Mouse (Mus musculus): Measurements from ENCODE around the gene Jmy. TPM values are rescaled to one million over a fixed set of nuclear protein-coding genes. Genes with fewer than 3 reads are reported as not detected.
"Not testable (repeated sequence)": the region's sequence is repeated elsewhere in the genome, so short reads cannot be mapped to it uniquely, and the experiment has no call there.

Jmy gene
- 10 to 100 TPM; 40.6 to 41.6 TPM for total RNA-seq (2021)

DNA sequence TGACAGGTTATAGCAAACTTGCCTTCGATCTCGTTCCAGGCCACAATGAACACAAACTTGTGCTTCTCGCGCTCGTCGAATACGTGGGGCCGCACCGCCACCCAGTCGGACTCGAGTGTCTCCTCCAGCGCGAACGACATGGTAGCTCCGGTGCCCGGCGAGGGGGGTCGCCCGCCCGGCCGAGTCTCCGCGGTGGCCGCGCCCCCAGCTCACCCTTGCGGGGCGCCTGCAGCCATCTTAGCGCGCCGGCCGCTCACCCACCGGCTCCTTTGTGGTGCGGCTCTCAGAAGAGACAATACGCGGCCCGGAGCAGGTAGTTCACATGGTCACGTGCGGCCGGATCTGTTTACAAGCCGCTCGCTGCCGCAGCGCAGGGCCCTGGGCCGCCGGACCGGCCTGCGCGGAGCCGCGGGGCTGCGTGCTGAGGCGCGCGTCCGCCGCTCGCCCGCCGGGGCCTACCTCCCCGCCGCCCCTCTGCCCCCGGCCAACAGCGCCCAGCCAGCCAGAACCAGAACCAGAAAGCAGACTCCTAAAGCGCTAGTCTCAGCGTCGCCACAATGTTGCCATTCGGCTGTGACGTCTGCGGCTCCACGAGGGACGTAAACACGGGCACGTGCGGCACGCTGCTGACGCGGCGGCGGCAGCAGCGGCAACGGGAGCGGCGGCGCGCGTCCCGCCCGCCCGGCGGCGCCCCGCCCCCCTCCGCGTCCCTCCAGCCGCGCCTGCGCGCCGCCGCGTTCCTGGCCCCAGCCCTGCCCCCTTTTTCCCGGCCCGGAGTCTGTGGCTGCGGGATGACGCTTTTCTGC is at the start of gene Jmy:
TSS of gene Jmy (minus strand) at position 642 of the 806 bp plus-strand sequence.
- intact Hi-C loops (cut with DNase I): loop anchor here (1.0 to 10.0 kb wide), 3 partner anchors 113 to 855 kb away; partner anchors contain the start of gene Ap3b1
- DNase-seq (ENCODE audit: low spot score): peak; percentile 65

DNA sequence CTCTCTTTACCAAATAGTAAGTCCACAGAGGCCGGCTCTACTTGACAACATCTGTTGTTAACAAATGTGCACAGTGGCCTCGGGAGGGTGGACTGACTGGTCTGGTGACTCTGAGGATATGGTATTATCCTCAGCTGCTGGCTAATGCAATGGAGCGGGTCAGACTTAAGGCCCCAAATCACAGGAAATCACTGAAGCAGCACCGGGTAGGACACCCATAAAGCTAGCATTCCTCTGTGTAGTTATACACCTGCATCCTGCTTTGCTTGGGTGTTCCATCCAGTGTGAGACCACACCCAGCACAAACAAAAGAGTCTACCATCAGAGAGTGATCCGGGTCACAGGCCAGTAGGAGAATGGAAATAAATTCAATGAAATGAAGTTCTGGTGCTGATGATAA is 48.0 kb upstream of the Jmy start:
- DNase-seq (ENCODE audit: low spot score): no peak
- intact Hi-C loops (cut with DNase I): loop anchor here (5.0 kb wide), 1 partner anchor 65 kb away; no protein-coding TSS in a partner anchor

DNA sequence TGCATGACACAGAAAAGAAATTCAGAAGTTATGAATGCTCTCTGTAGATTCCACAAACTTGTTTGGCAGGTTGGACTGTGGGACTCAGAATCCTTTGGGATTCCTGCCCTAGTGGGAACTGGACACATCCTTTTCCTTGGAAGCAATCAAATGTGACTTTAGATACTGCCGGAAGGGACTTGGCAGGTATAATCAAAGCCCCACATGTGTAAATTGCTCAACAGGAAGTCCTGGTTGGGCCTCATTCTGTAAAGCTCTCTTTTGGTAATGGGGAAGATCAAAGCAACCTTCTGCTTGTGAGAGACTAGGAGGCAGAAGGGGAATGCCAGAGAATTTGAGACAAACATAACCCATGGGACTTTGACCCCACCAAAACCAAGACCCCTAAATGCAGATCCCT is 46.4 kb upstream of the Jmy start:
- DNase-seq (ENCODE audit: low spot score): no peak
- intact Hi-C loops (cut with DNase I): loop anchor here (5.0 kb wide), 1 partner anchor 66 kb away; no protein-coding TSS in a partner anchor

DNA sequence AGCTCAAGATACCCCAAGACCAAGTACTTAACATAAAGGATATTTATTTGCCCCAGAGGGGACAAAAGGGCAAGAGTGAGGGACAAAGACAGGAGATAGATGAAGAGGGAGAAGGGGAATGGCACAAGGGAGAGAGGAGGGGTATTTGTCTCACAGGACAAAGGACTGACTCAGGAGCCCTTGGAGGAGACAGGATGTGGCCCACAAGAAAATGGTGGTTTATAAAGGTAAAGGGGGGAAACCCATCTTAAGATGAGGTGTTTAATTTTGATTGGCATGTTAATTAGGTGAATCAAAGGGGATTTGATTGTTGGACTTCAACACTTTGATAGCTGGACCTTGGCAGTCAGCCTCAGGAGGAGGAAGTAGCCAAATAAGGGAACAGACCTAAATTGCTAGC is 44.7 kb upstream of the Jmy start:
- intact Hi-C loops (cut with DNase I): no loop called here

DNA sequence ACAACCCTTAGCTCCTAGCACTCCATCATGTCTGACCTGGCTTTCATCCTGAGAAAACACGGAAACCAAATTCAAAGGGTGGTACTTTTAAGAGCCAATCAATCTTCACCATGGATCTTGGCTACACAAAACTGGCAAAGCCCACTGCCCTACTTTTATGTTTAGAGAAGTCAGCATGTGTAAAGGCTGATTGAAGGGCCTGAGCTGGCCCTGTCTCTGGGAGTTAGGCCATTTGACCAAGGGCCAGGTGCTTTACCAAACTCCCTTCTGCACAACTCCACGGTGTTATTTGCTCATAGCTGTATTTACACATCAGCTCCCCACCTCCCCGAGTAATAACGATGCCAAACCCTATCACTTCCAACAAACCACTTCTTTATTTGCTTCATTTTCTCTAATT is 39.7 kb upstream of the Jmy start:
- intact Hi-C loops (cut with DNase I): no loop called here

More for the DNA sequence above, 44.7 kb upstream of the Jmy start:
- DNase-seq (ENCODE audit: low spot score): no peak

DNA sequence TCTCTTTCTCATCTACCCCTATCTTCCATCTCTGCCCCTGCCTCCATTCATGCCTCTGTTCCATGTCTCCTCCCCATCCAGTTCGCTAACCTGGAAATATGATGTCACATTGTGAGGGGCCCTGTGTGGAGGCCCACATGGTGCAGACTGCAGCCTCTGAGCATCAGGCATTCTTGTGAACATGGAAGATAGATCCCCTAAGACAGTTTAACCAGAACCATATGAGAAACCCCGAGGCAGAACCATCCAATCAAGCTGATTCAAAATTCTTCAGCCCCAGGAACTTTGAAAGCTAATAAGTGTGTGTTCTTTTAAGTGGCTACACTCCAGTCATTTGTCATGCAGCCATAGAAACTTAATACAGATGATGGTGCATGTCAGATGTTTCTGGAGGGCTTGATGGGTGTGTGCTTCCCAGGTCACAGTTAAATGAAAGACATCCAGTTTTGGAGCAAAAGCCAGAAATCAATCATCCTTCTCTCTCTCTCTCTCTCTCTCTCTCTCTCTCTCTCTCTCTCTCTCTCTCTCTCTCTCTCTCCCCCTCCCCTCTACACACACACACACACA is 19.2 kb upstream of the Jmy start:
- DNase-seq (ENCODE audit: low spot score): no peak
- intact Hi-C loops (cut with DNase I): no loop called here

More for the DNA sequence above, 39.7 kb upstream of the Jmy start:
- DNase-seq (ENCODE audit: low spot score): no peak

DNA sequence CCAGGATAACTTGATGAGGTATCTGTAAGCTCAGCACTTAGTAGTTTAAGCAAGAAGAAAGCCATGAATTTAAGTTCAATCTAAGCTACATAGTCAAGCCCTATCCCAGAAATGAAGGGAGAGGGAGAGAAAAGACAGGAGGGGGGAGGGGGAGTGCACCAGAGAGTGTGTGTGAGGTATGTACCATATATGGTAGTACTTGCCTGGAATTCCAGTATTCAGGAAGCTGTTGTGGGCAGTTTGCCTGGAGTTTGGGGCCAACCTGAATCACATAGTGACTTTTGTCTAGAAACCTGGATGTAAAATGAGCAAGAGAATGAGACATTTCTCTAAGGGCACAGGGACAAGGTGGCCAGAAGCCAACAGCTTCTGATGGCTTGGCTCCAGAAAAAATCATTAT is 17.6 kb upstream of the Jmy start:
- intact Hi-C loops (cut with DNase I): no loop called here
- DNase-seq (ENCODE audit: low spot score): no peak

DNA sequence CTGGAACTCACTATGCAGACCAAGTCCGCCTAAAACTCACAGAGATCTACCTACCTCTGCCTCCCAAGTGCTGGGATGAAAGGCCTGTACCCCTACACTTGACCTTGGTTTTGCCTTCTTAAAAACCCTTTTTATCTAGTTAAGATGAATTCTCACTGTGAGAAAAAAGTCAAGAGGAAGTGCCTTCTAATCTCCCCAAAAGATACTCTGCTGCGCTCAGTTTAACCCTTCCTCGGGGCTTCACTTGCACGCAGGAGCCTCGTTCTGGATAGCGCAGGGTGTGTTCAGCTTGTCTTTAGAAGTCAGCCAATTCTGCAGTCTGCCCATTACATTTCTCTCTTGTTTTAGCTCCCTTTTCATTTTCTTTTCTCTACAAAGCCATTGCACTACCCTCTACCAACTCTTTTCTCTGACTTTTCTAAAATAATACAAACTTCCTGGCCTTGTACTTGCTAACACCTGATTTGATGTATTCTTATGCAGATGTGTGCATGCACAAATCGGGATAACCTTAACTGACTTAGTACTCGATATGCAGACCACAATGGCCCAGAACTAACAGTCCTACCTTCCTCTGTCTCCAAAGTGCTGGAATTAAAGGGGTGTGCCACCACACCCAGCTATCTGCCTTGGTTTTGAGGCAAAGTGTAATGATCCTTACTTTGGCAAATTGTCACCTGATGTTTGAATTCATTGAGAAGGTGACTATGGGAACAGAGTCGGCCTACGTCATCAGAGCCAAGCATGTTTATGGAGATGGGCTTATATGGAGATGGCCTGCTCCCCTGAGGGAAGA is 14.6 kb upstream of the Jmy start:
- intact Hi-C loops (cut with DNase I): no loop called here
- no peak for DNase-seq (ENCODE audit: low spot score)

DNA sequence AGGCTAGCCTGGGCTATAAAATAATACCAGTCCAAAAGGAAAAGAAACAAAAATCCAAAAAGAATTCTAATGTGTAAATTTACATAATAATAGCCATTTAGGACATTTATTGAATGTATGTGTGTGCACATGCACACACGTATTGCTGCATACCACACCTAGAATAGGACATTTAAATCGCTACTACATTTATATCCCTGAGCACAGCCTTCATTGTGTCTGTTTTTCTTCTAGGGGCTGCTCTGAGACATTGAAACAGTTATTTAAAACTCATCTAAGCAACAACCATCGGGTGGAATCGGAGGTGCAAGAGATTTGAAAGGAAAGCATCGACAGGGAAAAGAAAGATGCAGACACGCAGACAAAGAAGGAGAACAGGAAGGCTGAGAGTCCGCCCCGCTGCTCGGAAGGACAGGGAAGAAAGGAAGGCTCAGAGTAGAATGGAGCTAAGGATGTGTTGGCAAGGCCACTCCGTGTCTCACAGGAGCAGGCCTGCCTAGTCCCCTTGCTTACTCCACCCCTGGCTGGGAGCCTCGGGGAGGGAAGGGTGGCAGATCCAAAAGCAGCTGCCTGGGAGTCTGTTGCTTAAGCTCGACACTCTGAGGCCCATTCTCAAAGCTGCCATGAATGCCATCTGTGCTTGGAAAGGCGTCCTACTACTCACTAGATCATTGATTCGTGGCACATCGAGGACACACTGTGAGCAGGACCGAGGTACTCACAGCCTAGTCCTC is 11.0 kb upstream of the Jmy start:
- DNase-seq (ENCODE audit: low spot score): peak; percentile 7

DNA sequence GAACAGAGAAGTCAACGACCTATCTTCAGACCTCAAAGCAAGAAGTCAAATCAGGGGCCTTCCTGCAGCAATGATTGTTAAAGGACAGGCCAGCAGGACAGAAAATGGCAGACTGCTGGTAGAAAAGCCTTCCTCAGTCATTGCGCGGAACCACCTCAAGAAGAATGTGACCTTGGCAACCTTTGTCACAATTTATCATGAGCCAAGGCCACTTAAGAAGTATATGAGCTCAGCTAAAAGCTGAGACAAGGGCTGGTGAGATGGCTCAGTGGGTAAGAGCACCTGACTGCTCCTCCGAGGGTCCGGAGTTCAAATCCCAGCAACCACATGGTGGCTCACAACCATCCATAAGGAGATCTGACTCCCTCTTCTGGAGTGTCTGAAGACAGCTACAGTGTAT is 7.3 kb upstream of the Jmy start:
- DNase-seq (ENCODE audit: low spot score); intact Hi-C loops (cut with DNase I): not testable (repeated sequence)

More for the DNA sequence above, 11.0 kb upstream of the Jmy start:
- intact Hi-C loops (cut with DNase I): no loop called here

DNA sequence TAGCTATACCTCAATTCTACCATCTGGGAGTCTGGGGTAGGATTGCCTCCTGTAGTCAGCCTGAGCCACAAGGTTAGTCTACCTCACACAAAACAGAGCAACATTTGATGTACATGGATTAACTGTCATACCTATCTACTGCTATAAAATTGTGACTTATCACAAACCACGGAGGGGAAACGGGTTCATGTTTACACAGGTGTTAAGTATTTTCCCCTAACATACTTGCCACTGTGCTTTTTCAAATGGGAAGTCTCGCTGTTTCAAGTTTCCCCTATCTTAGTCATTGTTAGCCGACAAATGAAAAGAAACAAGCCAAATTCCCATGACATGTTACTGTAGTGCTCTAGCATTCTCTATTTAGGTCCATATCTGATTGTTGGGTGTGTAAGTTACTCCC is 2.1 kb upstream of the Jmy start:
- no peak for DNase-seq (ENCODE audit: low spot score)
- intact Hi-C loops (cut with DNase I): no loop called here

DNA sequence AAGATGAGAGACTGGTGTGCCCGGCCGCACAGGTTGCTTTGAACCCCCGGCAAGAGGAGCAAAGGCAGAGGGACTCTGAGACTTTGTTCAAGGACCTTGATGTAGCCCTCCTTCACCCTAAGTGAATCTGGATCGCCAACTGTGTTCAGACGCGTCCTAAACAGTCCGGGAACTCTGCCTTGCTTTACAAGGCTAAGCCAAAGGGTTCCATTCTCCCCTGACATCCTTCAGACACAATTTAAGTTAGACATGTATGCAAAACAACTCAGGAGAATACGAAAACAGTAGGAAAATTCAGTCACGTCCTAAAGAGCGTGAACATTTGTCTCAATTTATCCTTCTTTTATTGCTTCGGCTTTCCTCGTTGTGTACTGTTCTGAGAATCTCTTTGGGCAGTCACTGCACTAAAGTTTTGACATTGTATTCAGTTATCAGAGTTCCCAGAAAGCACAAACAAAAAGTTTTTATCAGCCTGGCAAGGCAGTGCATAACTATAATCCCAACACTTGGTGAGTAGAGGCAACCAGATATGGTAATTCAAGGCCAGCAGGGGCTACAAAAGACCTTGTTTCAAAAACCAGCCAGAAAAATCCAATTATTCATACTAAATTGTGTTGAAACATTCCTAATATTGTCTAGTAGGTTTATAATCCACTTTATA is 495 bp upstream of the Jmy start:
- no peak for DNase-seq (ENCODE audit: low spot score)

DNA sequence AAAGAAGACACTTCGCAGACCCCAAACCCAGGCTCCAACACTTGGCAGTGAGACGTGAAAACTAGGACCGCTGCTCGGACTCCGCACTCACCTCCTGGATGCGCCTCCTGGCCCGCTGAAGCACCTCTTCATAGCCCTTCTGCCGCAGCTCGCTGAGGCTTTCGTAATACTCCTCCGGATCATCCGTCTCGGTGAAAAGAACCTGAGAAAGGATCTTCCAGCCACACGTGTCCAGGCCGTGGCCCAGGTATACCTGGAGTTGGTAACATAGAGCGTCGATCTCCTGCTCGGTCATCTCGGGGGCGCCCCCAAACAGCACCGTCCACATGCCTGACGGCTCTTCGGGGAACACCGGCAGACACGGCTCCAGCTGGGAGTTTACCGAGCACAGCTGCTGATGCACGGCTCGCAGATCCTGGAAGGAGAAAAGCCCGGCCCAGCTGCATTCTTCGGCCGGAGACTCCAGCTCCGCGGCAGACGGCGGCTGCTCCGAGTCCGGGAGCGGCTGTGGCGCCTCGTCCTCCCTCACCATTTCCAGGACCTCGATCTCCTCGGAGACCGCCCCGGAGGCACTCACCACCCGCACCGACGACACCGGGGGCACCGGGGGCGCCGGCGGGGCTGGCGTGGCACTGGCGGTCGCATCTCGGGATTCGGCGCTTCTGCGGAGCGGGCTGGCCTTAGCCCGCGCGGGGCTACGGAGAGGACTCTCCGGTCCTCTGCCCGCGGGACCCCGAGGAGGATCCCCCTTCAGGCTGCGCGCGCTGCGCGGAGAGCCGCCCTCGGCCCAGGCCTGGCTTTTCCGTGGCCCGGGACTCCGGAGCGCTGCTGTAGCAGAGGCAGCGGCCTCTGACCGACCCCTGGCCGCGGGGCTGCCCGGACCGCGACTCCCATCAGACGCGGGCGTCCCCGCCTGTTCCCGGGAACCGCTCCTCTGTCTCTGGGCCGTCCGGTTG is 1.1 kb downstream of the Jmy start:
- DNase-seq (ENCODE audit: low spot score): peak; percentile 4
- intact Hi-C loops (cut with DNase I): loop anchor here (1.0 to 10.0 kb wide), 3 partner anchors 114 to 856 kb away; partner anchors contain the start of gene Ap3b1

More for the DNA sequence above, 495 bp upstream of the Jmy start:
- intact Hi-C loops (cut with DNase I): loop anchor here (1.0 to 10.0 kb wide), 3 partner anchors 112 to 855 kb away; partner anchors contain the start of gene Ap3b1

DNA sequence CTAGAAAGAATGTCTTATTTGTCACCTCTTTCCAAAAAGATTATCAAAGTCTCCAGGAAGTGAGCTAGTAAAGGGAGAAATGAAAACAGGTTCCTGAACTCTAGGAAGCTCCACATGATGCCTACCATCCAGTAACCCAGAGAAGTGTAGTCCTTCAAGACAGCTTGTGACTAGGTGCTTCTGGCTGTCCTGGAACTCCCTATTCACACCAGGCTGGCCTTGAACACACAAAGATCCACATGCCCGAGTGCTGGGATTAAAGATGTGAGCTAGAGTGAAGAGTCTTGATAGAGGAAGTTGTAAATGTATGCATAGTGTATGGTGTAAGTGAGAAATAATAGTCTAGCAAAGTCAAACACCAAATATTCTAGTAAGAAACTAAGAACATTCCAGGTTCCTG is 2.6 kb downstream of the Jmy start:
- DNase-seq (ENCODE audit: low spot score): no peak
- intact Hi-C loops (cut with DNase I): loop anchor here (5.0 to 10.0 kb wide), 2 partner anchors 115 to 858 kb away; partner anchors contain the start of gene Ap3b1

DNA sequence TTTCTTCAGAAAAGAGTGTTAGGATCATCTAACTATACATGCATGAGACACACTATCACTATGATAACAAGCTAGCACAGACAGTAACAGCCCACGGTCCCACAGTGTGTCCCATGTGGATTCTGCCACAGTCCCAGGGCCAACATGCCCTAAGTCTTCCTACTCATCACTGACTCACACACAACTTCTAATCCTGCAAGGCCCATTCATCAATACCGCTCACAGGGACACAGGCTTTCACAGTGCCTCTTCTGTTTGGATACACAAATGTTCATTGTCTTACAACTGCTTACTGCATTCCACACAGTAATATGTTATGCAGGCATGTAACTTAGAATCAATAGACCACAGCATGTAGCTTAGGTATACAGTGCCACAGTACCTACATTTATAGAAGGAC is 11.1 kb downstream of the Jmy start:
- intact Hi-C loops (cut with DNase I): no loop called here
- no peak for DNase-seq (ENCODE audit: low spot score)

DNA sequence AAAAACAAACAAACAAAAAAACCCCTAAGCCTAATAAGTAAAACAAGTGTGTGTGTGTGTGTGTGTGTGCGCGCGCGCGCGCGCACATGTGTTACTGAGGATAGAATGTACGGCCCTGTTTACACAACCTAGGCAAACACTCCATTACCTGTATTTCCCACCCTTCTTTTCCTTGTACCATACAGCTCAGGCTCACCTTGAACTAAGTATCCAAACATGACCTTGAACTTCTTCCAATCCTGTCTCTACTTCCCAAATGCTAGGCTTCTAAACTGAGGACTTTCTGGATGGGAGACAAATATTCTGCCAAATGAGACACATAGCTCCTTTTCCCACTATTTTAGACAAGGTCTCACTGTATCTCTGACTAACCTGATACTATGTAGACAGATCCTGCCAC is 11.9 kb downstream of the Jmy start:
- DNase-seq (ENCODE audit: low spot score): no peak
- intact Hi-C loops (cut with DNase I): no loop called here

DNA sequence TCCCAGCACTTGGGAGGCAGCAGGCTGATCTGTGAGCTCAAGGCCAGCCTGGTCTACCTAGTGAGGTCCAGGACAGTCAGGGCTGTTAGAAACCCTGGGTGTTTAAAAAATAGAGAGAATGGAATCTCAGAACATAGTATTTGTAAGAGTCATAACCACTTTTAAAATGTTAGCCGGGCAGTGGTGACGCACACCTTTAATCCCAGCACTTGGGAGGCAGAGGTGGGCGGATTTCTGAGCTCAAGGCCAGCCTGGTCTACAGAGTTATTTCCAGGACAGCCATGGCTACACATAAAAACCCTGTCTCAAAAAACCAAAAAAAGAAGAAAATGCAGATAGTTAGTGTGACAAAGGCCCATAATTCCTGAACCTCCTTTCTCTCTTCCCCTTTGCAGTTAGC is 15.3 kb downstream of the Jmy start:
- intact Hi-C loops (cut with DNase I): no loop called here
- no peak for DNase-seq (ENCODE audit: low spot score)

DNA sequence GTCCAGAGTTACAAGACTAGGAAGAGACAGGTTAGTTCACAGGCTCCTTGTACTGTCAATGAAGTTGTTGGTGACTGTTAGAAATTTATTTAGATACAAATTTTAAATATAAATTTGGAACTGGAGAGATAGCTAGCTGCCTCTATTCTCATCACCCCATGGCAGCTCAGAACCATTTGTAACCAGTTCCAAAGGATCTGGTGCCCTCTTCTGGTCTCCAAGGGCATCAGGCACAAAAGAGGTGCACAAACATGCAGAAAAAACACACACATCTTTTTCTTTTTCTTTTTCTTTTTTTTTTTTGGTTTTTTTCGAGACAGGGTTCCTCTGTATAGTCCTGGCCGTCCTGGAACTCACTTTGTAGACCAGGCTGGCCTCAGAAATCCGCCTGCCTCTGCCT is 18.5 kb downstream of the Jmy start:
- intact Hi-C loops (cut with DNase I): no loop called here
- no peak for DNase-seq (ENCODE audit: low spot score)

Data from heart, postnatal 25 days (tissue).